ENCODE assay signal across 14 mouse cellular contexts in genomic region chr11:97666221-97666620, GRCm38 (mm10). TPM values are rescaled to one million over a fixed set of nuclear protein-coding genes. Genes with fewer than 3 reads are reported as not detected.
DNase-seq lines count a peak whose midpoint lies in the region; ATAC-seq and TF ChIP-seq lines count a peak whose summit lies in the region.
"Had no signal": no experiment of that assay in that cellular context is flagged by ENCODE, and none has a peak within 500 bp of the region (broad histone marks: within the 10 kb centered on the region; RNA-seq: fewer than 3 reads in every experiment).

No protein-coding gene starts in this region.

- H3K4me1 ChIP-seq in forebrain, embryonic 11.5 days (replicated peaks; ENCODE audit: control insufficient read depth, insufficient read depth, low read length): peaks cover 18% of the 10 kb centered on the region
- peaks cover 35% of the 10 kb centered on the region for H3K4me1 ChIP-seq in forebrain, embryonic 14.5 days (ENCODE audit: control insufficient read depth, insufficient read depth, low read length)
- H3K4me1 ChIP-seq in ES-Bruce4 (ENCODE audit: control insufficient read depth, insufficient read depth, low read length): peaks cover 10% of the 10 kb centered on the region
- peaks cover 14% of the 10 kb centered on the region; the same call in 1 of the 2 replicates for H3K4me1 ChIP-seq in hindbrain, embryonic 11.5 days (replicated peaks; ENCODE audit: control insufficient read depth, insufficient read depth, low read length)

- DNase-seq in forebrain, embryonic 11.5 days (ENCODE audit: low spot score): peak; percentile 44
- no peak for DNase-seq in forebrain, embryonic 14.5 days (ENCODE audit: low spot score)
- DNase-seq in layer of hippocampus, adult 2 months (ENCODE audit: low spot score in 2 of 2): no peak
- DNase-seq in layer of hippocampus, postnatal 14 days (ENCODE audit: low spot score in 2 of 2): no peak
- DNase-seq in induced T-regulatory cell, adult 2 months (ENCODE audit: low read depth): peak; percentile 55
- no peak for DNase-seq in hindbrain, embryonic 11.5 days (ENCODE audit: low spot score)
- no peak for DNase-seq in kidney, adult 18-20 months
- DNase-seq: cerebellum, postnatal 36 days; thymus, adult 18-20 months had no signal

- no peak for ATAC-seq in forebrain, embryonic 11.5 days (replicated peaks; ENCODE audit: low FRiP score)
- ATAC-seq in forebrain, embryonic 14.5 days: no peak
- no peak for ATAC-seq in hindbrain, embryonic 11.5 days (ENCODE audit: low FRiP score)
- ATAC-seq: intestine, embryonic 15.5 days had no signal

- no peak overlapping the region for H3K4me3 ChIP-seq in forebrain, embryonic 11.5 days (ENCODE audit: low read depth, low read length)
- H3K4me3 ChIP-seq in forebrain, embryonic 14.5 days (ENCODE audit: low read depth, low read length): no peak overlapping the region
- no peak overlapping the region for H3K4me3 ChIP-seq in layer of hippocampus, adult 2 months
- H3K4me3 ChIP-seq in ES-Bruce4 (ENCODE audit: low read depth, low read length): peak overlapping the region; percentile 84
- no peak overlapping the region for H3K4me3 ChIP-seq in hindbrain, embryonic 11.5 days (ENCODE audit: low read depth, low read length)
- H3K4me3 ChIP-seq: erythroblast, embryonic 14.5 days; heart, embryonic 15.5 days had no signal

- TF ChIP-seq EP300 in ES-Bruce4 (IDR thresholded peaks at IDR 0.05; ENCODE audit: insufficient read depth, low read depth, low read length): no peak

- H3K27me3 ChIP-seq in forebrain, embryonic 11.5 days (ENCODE audit: control insufficient read depth, insufficient read depth, low read length): peaks cover 9% of the 10 kb centered on the region
- peaks cover 13% of the 10 kb centered on the region for H3K27me3 ChIP-seq in forebrain, embryonic 14.5 days (replicated peaks; ENCODE audit: control insufficient read depth, insufficient read depth, low read length)
- H3K27me3 ChIP-seq in ES-Bruce4 (ENCODE audit: control insufficient read depth, insufficient read depth, low read length, poor library complexity, severe bottlenecking): no peaks in the 10 kb centered on the region
- peaks cover 13% of the 10 kb centered on the region for H3K27me3 ChIP-seq in hindbrain, embryonic 11.5 days (ENCODE audit: control insufficient read depth, insufficient read depth, low read length)
- H3K27me3 ChIP-seq: heart, embryonic 15.5 days had no signal

- TF ChIP-seq POLR2A in ES-Bruce4 (IDR thresholded peaks at IDR 0.05; ENCODE audit: insufficient read depth, low read length): no peak

- H3K27ac ChIP-seq in forebrain, embryonic 11.5 days (ENCODE audit: low read depth, low read length): no peak overlapping the region
- H3K27ac ChIP-seq in forebrain, embryonic 14.5 days (ENCODE audit: low read depth, low read length): no peak overlapping the region
- no peak overlapping the region for H3K27ac ChIP-seq in layer of hippocampus, adult 2 months
- peak overlapping the region; percentile 74 for H3K27ac ChIP-seq in ES-Bruce4 (ENCODE audit: insufficient read depth, low read length)
- no peak overlapping the region for H3K27ac ChIP-seq in hindbrain, embryonic 11.5 days (ENCODE audit: low read depth, low read length)
- H3K27ac ChIP-seq: heart, embryonic 15.5 days; intestine, embryonic 15.5 days; lung, embryonic 15.5 days had no signal

- no peak overlapping the region for H3K4me2 ChIP-seq in forebrain, embryonic 11.5 days (ENCODE audit: low read depth, low read length, severe bottlenecking)
- no peak overlapping the region for H3K4me2 ChIP-seq in forebrain, embryonic 14.5 days (ENCODE audit: low read length)
- H3K4me2 ChIP-seq in hindbrain, embryonic 11.5 days (replicated peaks; ENCODE audit: low read depth, low read length): no peak overlapping the region
- H3K4me2 ChIP-seq: heart, embryonic 15.5 days; intestine, embryonic 15.5 days; lung, embryonic 15.5 days had no signal

- 94% methylated on average over 7 of the region's 7 CpGs for WGBS in forebrain, embryonic 11.5 days
- 92% methylated on average over 7 of the region's 7 CpGs for WGBS in forebrain, embryonic 14.5 days
- WGBS in hindbrain, embryonic 11.5 days: 92% methylated on average over 7 of the region's 7 CpGs

- H3K9me3 ChIP-seq in forebrain, embryonic 11.5 days (ENCODE audit: control insufficient read depth, low read length): no peaks in the 10 kb centered on the region
- no peaks in the 10 kb centered on the region for H3K9me3 ChIP-seq in forebrain, embryonic 14.5 days (replicated peaks; ENCODE audit: control insufficient read depth, low read length)
- H3K9me3 ChIP-seq in ES-Bruce4 (replicated peaks; ENCODE audit: control insufficient read depth, insufficient read depth, low read length, poor library complexity, severe bottlenecking): no peaks in the 10 kb centered on the region
- H3K9me3 ChIP-seq in hindbrain, embryonic 11.5 days (ENCODE audit: control insufficient read depth, low read length): no peaks in the 10 kb centered on the region
- H3K9me3 ChIP-seq: heart, embryonic 15.5 days; intestine, embryonic 15.5 days; lung, embryonic 15.5 days had no signal

- peaks cover 14% of the 10 kb centered on the region for H3K36me3 ChIP-seq in forebrain, embryonic 11.5 days (ENCODE audit: control insufficient read depth, insufficient read depth, low read length)
- peaks cover 46% of the 10 kb centered on the region for H3K36me3 ChIP-seq in forebrain, embryonic 14.5 days (ENCODE audit: control insufficient read depth, insufficient read depth, low read length)
- peaks cover 19% of the 10 kb centered on the region for H3K36me3 ChIP-seq in ES-Bruce4 (ENCODE audit: control insufficient read depth, insufficient read depth, low read length, poor library complexity, severe bottlenecking)
- peaks cover 4% of the 10 kb centered on the region; the same call in 1 of the 2 replicates for H3K36me3 ChIP-seq in hindbrain, embryonic 11.5 days (ENCODE audit: control insufficient read depth, insufficient read depth, low read length)

- peak; percentile 71 for TF ChIP-seq CTCF in layer of hippocampus, adult 2 months (conservative IDR thresholded peaks at IDR 0.05)
- peak; percentile 15 for TF ChIP-seq CTCF in ES-Bruce4 (IDR thresholded peaks at IDR 0.05; ENCODE audit: low read depth, low read length)

- no peak overlapping the region for H3K9ac ChIP-seq in forebrain, embryonic 11.5 days (ENCODE audit: low read length)
- H3K9ac ChIP-seq in forebrain, embryonic 14.5 days (ENCODE audit: low read length): no peak overlapping the region
- peak overlapping the region; percentile 99 for H3K9ac ChIP-seq in ES-Bruce4 (ENCODE audit: low read depth, poor library complexity, severe bottlenecking)
- H3K9ac ChIP-seq in hindbrain, embryonic 11.5 days (ENCODE audit: low read depth, low read length): no peak overlapping the region
- H3K9ac ChIP-seq: heart, embryonic 15.5 days; intestine, embryonic 15.5 days; lung, embryonic 15.5 days had no signal

RNA-seq across cellular contexts. Expression of gene Mllt6, which starts 3.0 kb away (rescaled TPM):
- 3.4 and 4.9 TPM in 2 replicates for polyA plus RNA-seq in forebrain, embryonic 11.5 days (2014; fragmentation: Nextera tagmentation; extraction: Ambion mirVana)
- polyA plus RNA-seq in forebrain, embryonic 14.5 days (2014; fragmentation: Nextera tagmentation; extraction: Ambion mirVana): 5.0 and 5.9 TPM in 2 replicates
- 100 to 1,000 TPM; 122 to 124 TPM for total RNA-seq in layer of hippocampus, adult 2 months (2021)
- 10 to 100 TPM; 72.8 to 83.8 TPM for total RNA-seq in layer of hippocampus, postnatal 14 days (2021)
- polyA plus RNA-seq in ES-Bruce4 (2011; ENCODE audit: insufficient read depth, insufficient read length, low read depth, missing spikeins): 23.7 and 25.2 TPM in 2 replicates
- 4.1 and 4.2 TPM in 2 replicates for polyA plus RNA-seq in hindbrain, embryonic 11.5 days (2014; fragmentation: Nextera tagmentation; extraction: Ambion mirVana)

RNA-seq across cellular contexts. Expression of gene Cisd3, which starts 19.4 kb away (rescaled TPM):
- 13.5 and 14.0 TPM in 2 replicates for polyA plus RNA-seq in forebrain, embryonic 11.5 days (2014; fragmentation: Nextera tagmentation; extraction: Ambion mirVana)
- 17.3 and 19.5 TPM in 2 replicates for polyA plus RNA-seq in forebrain, embryonic 14.5 days (2014; fragmentation: Nextera tagmentation; extraction: Ambion mirVana)
- total RNA-seq in layer of hippocampus, adult 2 months (2021): 10 to 100 TPM; 45.5 to 49.3 TPM
- total RNA-seq in layer of hippocampus, postnatal 14 days (2021): 10 to 100 TPM; 47.1 to 50.2 TPM
- 62.3 and 77.2 TPM in 2 replicates for polyA plus RNA-seq in ES-Bruce4 (2011; ENCODE audit: insufficient read depth, insufficient read length, low read depth, missing spikeins)
- polyA plus RNA-seq in hindbrain, embryonic 11.5 days (2014; fragmentation: Nextera tagmentation; extraction: Ambion mirVana): 11.8 and 14.8 TPM in 2 replicates
- polyA plus RNA-seq: erythroblast, embryonic 14.5 days had no signal

RNA-seq across cellular contexts. Expression of gene Pcgf2, which starts 34.1 kb away (rescaled TPM):
- 24.2 and 25.9 TPM in 2 replicates for polyA plus RNA-seq in forebrain, embryonic 11.5 days (2014; fragmentation: Nextera tagmentation; extraction: Ambion mirVana)
- 17.6 and 21.9 TPM in 2 replicates for polyA plus RNA-seq in forebrain, embryonic 14.5 days (2014; fragmentation: Nextera tagmentation; extraction: Ambion mirVana)
- 10 to 100 TPM; 29.1 to 31.1 TPM for total RNA-seq in layer of hippocampus, adult 2 months (2021)
- 10 to 100 TPM; 29.9 to 32.7 TPM for total RNA-seq in layer of hippocampus, postnatal 14 days (2021)
- 74.6 and 84.0 TPM in 2 replicates for polyA plus RNA-seq in ES-Bruce4 (2011; ENCODE audit: insufficient read depth, insufficient read length, low read depth, missing spikeins)
- 16.9 and 18.6 TPM in 2 replicates for polyA plus RNA-seq in hindbrain, embryonic 11.5 days (2014; fragmentation: Nextera tagmentation; extraction: Ambion mirVana)

RNA-seq across cellular contexts. Expression of gene Epop, which starts 36.7 kb away (rescaled TPM):
- polyA plus RNA-seq in forebrain, embryonic 11.5 days (2014; fragmentation: Nextera tagmentation; extraction: Ambion mirVana): 13.8 and 15.8 TPM in 2 replicates
- 2.5 and 3.3 TPM in 2 replicates for polyA plus RNA-seq in forebrain, embryonic 14.5 days (2014; fragmentation: Nextera tagmentation; extraction: Ambion mirVana)
- total RNA-seq in layer of hippocampus, adult 2 months (2021): 10 to 100 TPM; 34.1 to 35.1 TPM
- 10 to 100 TPM; 12.1 to 13.5 TPM for total RNA-seq in layer of hippocampus, postnatal 14 days (2021)
- polyA plus RNA-seq in ES-Bruce4 (2011; ENCODE audit: insufficient read depth, insufficient read length, low read depth, missing spikeins): 39.3 and 44.1 TPM in 2 replicates
- polyA plus RNA-seq in hindbrain, embryonic 11.5 days (2014; fragmentation: Nextera tagmentation; extraction: Ambion mirVana): 5.7 and 9.1 TPM in 2 replicates

RNA-seq across cellular contexts. Expression of gene Psmb3, which starts 37.0 kb away (rescaled TPM):
- 463 and 510 TPM in 2 replicates for polyA plus RNA-seq in forebrain, embryonic 11.5 days (2014; fragmentation: Nextera tagmentation; extraction: Ambion mirVana)
- polyA plus RNA-seq in forebrain, embryonic 14.5 days (2014; fragmentation: Nextera tagmentation; extraction: Ambion mirVana): 530 and 674 TPM in 2 replicates
- total RNA-seq in layer of hippocampus, adult 2 months (2021): 100 to 1,000 TPM; 128 to 133 TPM
- 100 to 1,000 TPM; 140 to 149 TPM for total RNA-seq in layer of hippocampus, postnatal 14 days (2021)
- 296 and 332 TPM in 2 replicates for polyA plus RNA-seq in ES-Bruce4 (2011; ENCODE audit: insufficient read depth, insufficient read length, low read depth, missing spikeins)
- polyA plus RNA-seq in hindbrain, embryonic 11.5 days (2014; fragmentation: Nextera tagmentation; extraction: Ambion mirVana): 468 and 507 TPM in 2 replicates

Comparison
In these comparisons a context has a peak if more than half of its experiments do, and no peak if none do; other contexts are left out.
1. DNase-seq: peak in forebrain, embryonic 11.5 days (single experiment) and induced T-regulatory cell, adult 2 months (single experiment); none in forebrain, embryonic 14.5 days (single experiment), layer of hippocampus, adult 2 months (0 of 2), layer of hippocampus, postnatal 14 days (0 of 2), hindbrain, embryonic 11.5 days (single experiment) and kidney, adult 18-20 months (single experiment).